Mouse (Mus musculus): ENCODE measurements at regions not wholly inside any gene's neighbourhood (a gene's known extent, or its start where the extent isn't known, plus 50 kb on each side); places are given as distances from the start of the nearest gene placed in this dataset.
"Not testable (repeated sequence)": the region's sequence is repeated elsewhere in the genome, so short reads cannot be mapped to it uniquely, and the experiment has no call there.

DNA sequence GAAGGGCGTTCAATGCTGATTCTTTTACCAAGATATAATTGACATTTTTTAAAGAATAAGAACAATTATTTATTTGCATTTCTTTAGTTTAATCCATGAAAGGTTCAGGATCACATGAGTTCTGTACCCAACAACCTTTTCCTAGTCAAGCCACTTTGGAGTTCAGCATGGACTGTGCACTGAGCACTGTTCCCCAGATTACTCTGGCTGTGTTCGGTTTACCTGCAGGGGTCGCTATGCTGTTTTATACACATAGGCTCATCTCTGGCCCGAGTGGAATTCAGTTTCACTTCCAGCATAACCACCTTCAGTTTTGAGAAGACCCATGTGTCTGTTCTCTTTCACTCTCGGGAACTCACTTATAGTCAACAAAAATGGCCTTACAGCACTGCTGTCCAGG lies 93.5 kb upstream of the Smarcad1 start:
- not testable (repeated sequence) for ATAC-seq (replicated peaks; ENCODE audit: low FRiP score, poor library complexity, severe bottlenecking)

DNA sequence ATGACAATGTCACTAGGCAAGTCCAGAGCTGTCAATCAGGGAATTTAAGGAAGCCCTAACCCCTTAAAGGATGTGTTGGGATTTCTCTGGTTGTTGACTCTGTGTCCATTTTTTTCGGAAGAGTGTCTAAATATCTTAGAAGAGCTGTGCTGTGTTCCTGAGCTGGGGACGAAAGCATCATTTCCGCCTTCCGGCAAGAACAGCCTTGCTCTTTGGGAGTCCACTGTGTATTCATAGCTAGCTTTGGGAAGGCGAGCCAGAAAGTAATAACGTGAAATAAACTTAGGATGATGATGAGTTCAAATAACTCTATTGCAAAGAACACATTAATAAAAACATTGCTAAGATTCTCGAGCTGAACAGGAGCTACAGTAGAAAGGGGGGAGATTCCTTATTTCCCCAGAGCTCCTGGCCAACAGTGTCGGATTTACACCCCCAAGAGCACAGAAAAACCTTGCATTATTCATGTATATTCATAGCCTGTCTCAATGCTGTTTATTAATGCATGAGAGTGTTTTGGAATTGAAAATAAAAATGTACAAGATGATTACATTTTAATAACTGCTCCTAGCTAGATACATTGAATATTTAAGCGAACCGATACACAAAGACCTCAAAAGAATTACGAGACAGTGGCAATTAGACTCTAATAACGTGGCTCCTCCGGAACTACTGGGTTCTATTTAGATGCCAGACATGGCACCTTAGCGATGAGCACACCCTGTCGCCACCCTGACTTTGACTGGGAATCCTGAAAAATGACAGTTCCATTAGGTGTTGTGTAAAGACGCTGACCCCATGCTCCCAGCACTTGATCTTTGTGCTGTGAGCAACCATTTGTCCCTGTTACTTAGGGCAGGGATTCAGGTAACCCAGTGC lies 80.5 kb upstream of the Smarcad1 start:
- ATAC-seq (replicated peaks; ENCODE audit: low FRiP score, poor library complexity, severe bottlenecking), result no peak

DNA sequence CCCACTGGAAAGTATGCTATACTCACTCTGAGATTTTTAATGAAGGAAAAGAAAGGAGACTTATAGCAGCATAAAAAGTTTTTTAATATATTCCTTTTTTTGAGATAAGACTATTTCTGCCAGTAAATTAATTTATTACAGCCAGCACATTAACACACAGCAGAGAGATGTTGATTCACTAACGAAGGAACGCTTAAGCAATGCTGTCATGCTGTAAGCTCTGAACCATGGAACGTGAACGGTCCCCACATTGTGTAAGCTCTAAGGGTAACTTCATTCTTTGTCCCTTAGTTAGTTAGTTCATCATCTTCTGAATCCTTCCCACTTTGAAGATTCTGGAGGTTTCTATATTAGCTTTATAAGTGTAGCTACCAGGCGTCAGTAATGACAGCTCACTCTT lies 79.8 kb upstream of the Smarcad1 start:
- no peak for ATAC-seq (replicated peaks; ENCODE audit: low FRiP score, poor library complexity, severe bottlenecking)

DNA sequence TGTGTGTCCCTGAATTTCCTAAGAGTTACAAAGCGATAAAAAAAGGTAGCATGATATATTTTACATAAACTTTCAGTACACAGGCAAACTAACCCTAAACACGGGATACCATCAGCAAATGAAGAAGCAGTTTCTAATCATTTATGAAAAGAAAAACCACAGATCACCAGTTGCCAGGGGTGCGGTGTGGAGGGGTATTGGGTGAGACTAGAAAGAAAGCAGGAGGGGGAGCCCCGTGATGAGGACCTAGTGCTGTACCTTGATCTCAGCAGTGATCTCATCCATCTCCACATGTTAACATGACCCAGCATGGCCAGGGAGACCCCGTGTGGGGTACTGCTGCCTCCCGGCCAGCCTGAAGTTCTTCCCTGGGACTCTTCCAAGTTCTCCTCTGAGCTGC lies 77.7 kb upstream of the Smarcad1 start:
- ATAC-seq (replicated peaks; ENCODE audit: low FRiP score, poor library complexity, severe bottlenecking), result no peak

DNA sequence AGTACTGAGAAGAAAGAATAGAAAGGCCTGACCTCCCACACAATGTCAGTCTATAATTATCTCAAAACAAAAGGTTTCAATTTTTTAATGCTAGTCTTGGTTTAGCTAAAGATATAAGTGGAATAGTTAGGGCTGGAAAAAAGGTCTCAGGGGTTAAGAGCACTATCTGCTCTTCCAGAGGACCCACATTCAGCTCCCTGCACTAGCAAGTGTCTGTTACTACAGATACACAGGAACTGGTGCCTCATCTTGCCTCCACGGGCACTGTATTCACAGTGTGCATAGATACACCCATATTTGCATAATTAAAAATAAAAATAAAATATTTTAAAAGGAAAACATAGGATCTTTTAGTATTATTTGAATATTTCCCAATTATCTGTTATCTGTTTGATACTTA lies 77.2 kb upstream of the Smarcad1 start:
- 0 out of 2 replicates have a peak, but pooled peaks have one; percentile 42 for ATAC-seq (replicated peaks; ENCODE audit: low FRiP score, poor library complexity, severe bottlenecking)

DNA sequence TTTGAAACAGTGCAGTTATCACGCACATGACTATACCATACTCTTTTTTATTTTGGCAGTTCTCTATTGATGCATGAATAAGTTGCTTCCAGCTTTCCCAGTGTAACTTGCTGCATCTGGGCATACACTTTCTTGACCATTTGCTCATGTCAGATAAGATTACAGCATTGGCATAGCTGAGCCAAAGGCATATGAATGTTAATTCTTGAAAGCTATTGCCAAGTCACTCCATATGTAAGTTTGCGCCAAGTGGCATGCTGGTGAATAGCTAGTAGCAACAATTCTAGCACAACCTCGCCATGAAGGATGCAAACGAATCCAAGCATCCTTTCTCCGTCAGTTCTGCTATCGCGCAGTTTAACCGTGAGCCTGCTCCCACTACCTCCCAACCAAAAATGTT lies 72.2 kb upstream of the Smarcad1 start:
- peak; percentile 54; the same call in 1 of the 2 replicates for ATAC-seq (replicated peaks; ENCODE audit: low FRiP score, poor library complexity, severe bottlenecking)

DNA sequence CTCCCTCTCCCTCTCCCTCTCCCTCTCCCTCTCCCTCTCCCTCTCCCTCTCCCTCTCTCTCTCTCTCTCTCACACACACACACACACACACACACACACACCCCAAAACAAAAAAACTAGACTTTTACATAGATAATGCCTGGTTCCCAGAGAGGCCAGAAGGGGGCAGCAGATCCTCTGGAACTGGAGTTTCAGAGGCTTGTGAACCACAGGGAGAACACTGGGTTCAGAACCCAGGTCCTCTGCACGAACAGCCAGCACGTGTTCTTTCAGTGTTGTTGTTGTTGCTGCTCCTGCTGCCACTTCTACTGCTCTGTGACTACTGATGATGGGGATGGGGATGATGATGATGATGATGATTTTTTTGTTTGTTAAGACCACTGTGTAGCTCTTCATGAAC lies 68.4 kb upstream of the Smarcad1 start:
- peak; percentile 80 for ATAC-seq (replicated peaks; ENCODE audit: low FRiP score, poor library complexity, severe bottlenecking)

DNA sequence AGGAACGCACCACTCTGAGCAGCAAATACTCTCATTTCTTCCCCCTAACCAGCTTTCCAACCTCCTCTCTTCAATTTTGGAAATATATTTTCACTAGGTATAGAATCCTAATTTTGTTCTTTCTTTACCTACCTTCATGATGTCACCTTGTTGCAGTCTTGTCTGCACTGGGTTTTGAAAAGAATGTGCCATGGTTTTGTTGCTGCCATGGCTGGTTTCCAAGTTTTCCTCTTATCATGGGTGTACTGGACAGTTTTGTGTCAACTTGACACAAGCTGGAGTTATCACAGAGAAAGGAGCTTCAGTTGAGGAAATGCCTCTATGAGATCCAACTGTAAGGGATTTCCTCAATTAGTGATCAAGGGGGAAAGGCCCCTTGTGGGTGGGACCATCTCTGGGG lies 67.9 kb upstream of the Smarcad1 start:
- not testable (repeated sequence) for ATAC-seq (replicated peaks; ENCODE audit: low FRiP score, poor library complexity, severe bottlenecking)

DNA sequence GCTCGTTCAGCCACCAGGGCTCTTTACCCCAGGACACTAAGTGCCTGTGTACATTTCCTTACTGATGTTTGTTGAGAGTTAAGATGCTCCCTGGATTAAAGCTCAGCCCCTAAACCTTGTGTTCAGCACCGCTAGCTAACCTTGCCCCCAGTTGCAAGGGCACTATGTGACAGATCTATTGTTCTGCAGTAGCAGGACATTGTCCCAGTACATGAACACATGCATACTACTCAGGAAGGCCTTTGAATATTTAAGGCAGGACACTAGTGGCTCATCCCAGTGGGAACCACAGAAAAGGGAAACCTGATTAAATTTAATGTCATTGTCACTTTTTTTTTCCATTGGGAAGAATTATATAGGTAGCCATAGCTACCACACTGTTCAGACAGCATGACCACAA lies 60.3 kb upstream of the Smarcad1 start:
- ATAC-seq (replicated peaks; ENCODE audit: low FRiP score, poor library complexity, severe bottlenecking), result no peak
